14 mouse cellular contexts compared by ENCODE assay signal in the genomic region with DNA sequence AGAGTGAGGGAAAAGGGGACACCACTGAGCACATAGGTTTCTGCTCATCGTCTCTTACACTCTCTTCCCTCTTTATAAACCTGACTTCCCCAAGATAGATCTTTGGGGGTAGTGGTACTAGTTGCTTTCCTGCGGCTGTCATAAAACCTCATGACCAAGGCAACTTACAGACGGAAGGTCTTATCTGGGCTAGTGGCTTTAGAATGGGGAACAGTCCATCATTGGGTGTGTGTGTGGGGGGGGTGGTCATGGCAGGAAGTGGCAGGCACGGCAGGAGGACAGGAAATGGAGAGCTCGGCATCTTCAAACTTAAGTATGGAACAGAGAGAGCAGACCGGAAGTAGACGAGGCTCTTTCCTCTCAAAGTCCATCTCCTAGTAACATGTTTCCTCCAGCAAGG.
"Had no signal": no experiment of that assay in that cellular context is flagged by ENCODE, and none has a peak within 500 bp of the region (broad histone marks: within the 10 kb centered on the region; RNA-seq: fewer than 3 reads in every experiment).

No protein-coding gene starts in this region.

- DNase-seq: lung, adult 18-20 months; lung, embryonic 14.5 days; lung, postnatal 10 days; lung, postnatal 4 days; right cerebral cortex, postnatal 14 days; thymus, adult 18-20 months; thymus, postnatal 14 days; thymus, postnatal 36 days had no signal

- H3K27me3 ChIP-seq: midbrain, embryonic 13.5 days; neural tube, embryonic 12.5 days; stomach, embryonic 15.5 days had no signal

- ATAC-seq: midbrain, embryonic 13.5 days; midbrain, embryonic 16.5 days had no signal

- H3K9ac ChIP-seq: liver, embryonic 14.5 days; lung, embryonic 14.5 days; midbrain, embryonic 13.5 days; neural tube, embryonic 12.5 days; stomach, embryonic 15.5 days had no signal

- H3K4me2 ChIP-seq: lung, embryonic 14.5 days; midbrain, embryonic 13.5 days; neural tube, embryonic 12.5 days; stomach, embryonic 15.5 days had no signal

- H3K4me3 ChIP-seq: midbrain, embryonic 10.5 days; midbrain, embryonic 13.5 days; neural tube, embryonic 12.5 days; stomach, embryonic 15.5 days had no signal

- H3K9me3 ChIP-seq: midbrain, embryonic 10.5 days; midbrain, embryonic 13.5 days; neural tube, embryonic 12.5 days; stomach, embryonic 15.5 days had no signal

- H3K27ac ChIP-seq: liver, embryonic 14.5 days; midbrain, embryonic 10.5 days; midbrain, embryonic 13.5 days; neural tube, embryonic 12.5 days; stomach, embryonic 15.5 days had no signal

- H3K36me3 ChIP-seq: midbrain, embryonic 10.5 days; midbrain, embryonic 13.5 days; neural tube, embryonic 12.5 days; stomach, embryonic 15.5 days had no signal

- H3K4me1 ChIP-seq: neural tube, embryonic 12.5 days; stomach, embryonic 15.5 days had no signal
